Mouse (Mus musculus): ENCODE measurements around the gene Ddx21. TPM values are rescaled to one million over a fixed set of nuclear protein-coding genes. Genes with fewer than 3 reads are reported as not detected.

The Ddx21 gene
- polyA plus RNA-seq (2015; fragmentation: Nextera tagmentation; extraction: Ambion mirVana), result 15.5 and 17.0 TPM in 2 replicates

GRCm38 (mm10) chr10:62602177-62603040, at the start of gene Ddx21:
TSS of gene Ddx21 (minus strand) at chr10:62602281.
- Histone ChIP-seq H3K36me3 (ENCODE audit: control insufficient read depth, insufficient read depth, low read length) (peaks cover 2% of the 10 kb centered on the region), H3K4me1 (ENCODE audit: control insufficient read depth, insufficient read depth, low read length) (peaks cover 10% of the 10 kb centered on the region; the same call in 1 of the 2 replicates), H3K9me3 (ENCODE audit: control insufficient read depth, low read length) (no peaks in the 10 kb centered on the region), H3K4me2 (ENCODE audit: low read depth, low read length) (peak within 1 kb of the TSS; percentile 96), H3K9ac (ENCODE audit: low read depth, low read length) (peak within 1 kb of the TSS; percentile 81), H3K27me3 (replicated peaks; ENCODE audit: control insufficient read depth, insufficient read depth, low read length) (no peaks in the 10 kb centered on the region), H3K27ac (ENCODE audit: low read length) (peak within 1 kb of the TSS; percentile 69), H3K4me3 (ENCODE audit: low read length) (peak within 1 kb of the TSS; percentile 97)
- ATAC-seq, result peak; percentile 98
- WGBS, result 6% methylated on average over 53 of the region's 53 CpGs

DNA sequence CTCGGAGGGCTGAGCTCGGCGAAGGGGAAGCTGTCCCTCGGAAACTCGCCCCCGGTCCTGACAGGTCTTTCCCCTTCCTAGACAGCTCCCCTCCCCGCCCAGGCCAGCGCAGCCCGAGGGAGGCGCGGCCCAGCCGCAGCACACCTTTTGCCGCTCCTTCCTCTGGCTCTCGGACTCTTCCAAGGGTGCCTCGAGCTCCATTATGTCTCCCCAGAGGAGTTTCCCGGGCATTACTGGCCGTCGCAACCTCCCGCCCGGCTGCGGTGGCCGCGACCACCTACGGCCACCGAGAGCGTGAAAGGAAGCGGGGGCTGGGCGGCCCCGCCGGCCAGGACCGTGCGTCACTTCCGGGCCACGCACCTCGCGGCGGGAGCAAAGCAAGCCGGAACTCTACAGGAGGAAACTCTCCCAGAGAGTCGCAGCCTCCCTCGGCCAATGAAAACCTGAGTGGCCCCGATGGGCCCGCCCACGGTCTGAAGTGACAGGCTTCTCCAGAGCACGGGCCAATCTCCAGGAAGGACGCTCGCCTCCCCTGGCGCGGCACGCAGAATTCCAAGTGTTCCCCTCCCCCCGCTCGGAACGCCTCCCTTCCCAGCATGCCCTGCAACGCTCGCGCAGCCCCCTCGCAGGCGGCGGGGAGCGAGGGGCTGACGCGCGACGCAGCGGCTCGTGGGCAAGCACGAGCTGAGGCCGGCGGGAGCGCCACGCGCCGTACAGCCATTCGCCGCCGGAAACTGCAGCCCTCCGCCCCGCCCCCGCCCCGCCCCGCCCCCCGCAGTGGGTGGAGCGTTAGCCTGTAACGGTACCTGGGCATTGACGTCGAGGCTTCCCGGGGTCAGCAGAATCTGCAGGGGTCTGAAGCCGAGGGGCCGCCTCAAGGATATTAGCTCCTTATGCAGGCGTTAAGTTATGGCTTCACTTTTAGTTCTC, 49.1 kb upstream of the Ddx21 start, which contains the start of gene Ddx50:
Ddx50 (minus strand) TSS at position 338 of the 930 bp plus-strand sequence.
- Histone ChIP-seq H3K36me3 (ENCODE audit: control insufficient read depth, insufficient read depth, low read length) (0 out of 2 replicates have a peak, but pooled peaks cover 2% of the 10 kb centered on the region), H3K9ac (ENCODE audit: low read depth, low read length) (peak within 1 kb of the TSS; percentile 96), H3K4me1 (ENCODE audit: control insufficient read depth, insufficient read depth, low read length) (peaks cover 5% of the 10 kb centered on the region; the same call in 1 of the 2 replicates), H3K9me3 (ENCODE audit: control insufficient read depth, low read length) (no peaks in the 10 kb centered on the region), H3K27ac (ENCODE audit: low read length) (peak within 1 kb of the TSS; percentile 92), H3K27me3 (replicated peaks; ENCODE audit: control insufficient read depth, insufficient read depth, low read length) (no peaks in the 10 kb centered on the region), H3K4me3 (ENCODE audit: low read length) (peak within 1 kb of the TSS; percentile 95), H3K4me2 (ENCODE audit: low read depth, low read length) (peak within 1 kb of the TSS; percentile 74)
- ATAC-seq, result peak; percentile 100
- WGBS, result 0% methylated on average over 85 of the region's 89 CpGs

- Histone ChIP-seq H3K9ac (ENCODE audit: low read depth, low read length) (peak overlapping the region; percentile 96), H3K27me3 (replicated peaks; ENCODE audit: control insufficient read depth, insufficient read depth, low read length) (no peaks in the 10 kb centered on the region)
- under 1% methylated on average over 17 of the region's 17 CpGs for WGBS
These were observed 48.3 kb upstream of the Ddx21 start for GRCm38 (mm10) chr10:62650358-62650782.

DNA sequence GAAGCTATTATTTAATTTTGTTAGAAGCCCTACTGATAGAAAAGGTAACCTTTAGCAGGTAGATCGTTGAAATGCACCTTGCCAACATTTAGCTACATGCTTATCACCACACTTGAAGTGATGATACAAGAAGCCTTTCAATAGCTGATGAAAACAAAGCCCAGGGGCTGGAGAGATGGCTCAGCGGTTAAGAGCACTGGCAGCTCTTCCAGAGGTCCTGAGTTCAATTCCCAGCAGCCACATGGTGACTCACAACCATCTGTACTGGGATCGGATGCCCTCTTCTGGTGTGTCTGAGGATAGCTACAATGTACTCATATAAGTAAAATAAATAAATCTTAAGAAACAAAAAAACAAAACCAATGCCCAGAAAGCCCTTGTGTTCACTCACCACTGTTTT, 2.1 kb upstream of the Ddx21 start:
- Histone ChIP-seq H3K27me3 (replicated peaks; ENCODE audit: control insufficient read depth, insufficient read depth, low read length) (no peaks in the 10 kb centered on the region), H3K4me3 (ENCODE audit: low read length) (no peak overlapping the region), H3K4me1 (ENCODE audit: control insufficient read depth, insufficient read depth, low read length) (peaks cover 10% of the 10 kb centered on the region; the same call in 1 of the 2 replicates), H3K27ac (ENCODE audit: low read length) (no peak overlapping the region), H3K9me3 (ENCODE audit: control insufficient read depth, low read length) (no peaks in the 10 kb centered on the region), H3K4me2 (ENCODE audit: low read depth, low read length) (no peak overlapping the region), H3K9ac (ENCODE audit: low read depth, low read length) (no peak overlapping the region), H3K36me3 (ENCODE audit: control insufficient read depth, insufficient read depth, low read length) (no peaks in the 10 kb centered on the region)
- 85% methylated on average over 3 of the region's 3 CpGs for WGBS
- ATAC-seq, result no peak

More at GRCm38 (mm10) chr10:62650358-62650782, 48.3 kb upstream of the Ddx21 start:
- Histone ChIP-seq H3K4me1 (ENCODE audit: control insufficient read depth, insufficient read depth, low read length) (peaks cover 5% of the 10 kb centered on the region; the same call in 1 of the 2 replicates), H3K4me3 (ENCODE audit: low read length) (peak overlapping the region; percentile 95), H3K27ac (ENCODE audit: low read length) (peak overlapping the region; percentile 92), H3K4me2 (ENCODE audit: low read depth, low read length) (peak overlapping the region; percentile 74), H3K9me3 (ENCODE audit: control insufficient read depth, low read length) (no peaks in the 10 kb centered on the region), H3K36me3 (ENCODE audit: control insufficient read depth, insufficient read depth, low read length) (0 out of 2 replicates have a peak, but pooled peaks cover 2% of the 10 kb centered on the region)
- no peak for ATAC-seq

- H3K4me3 ChIP-seq (ENCODE audit: low read length), result no peak overlapping the region
- H3K4me2 ChIP-seq (ENCODE audit: low read depth, low read length), result no peak overlapping the region
- H3K9me3 ChIP-seq (ENCODE audit: control insufficient read depth, low read length), result no peaks in the 10 kb centered on the region
- H3K27ac ChIP-seq (ENCODE audit: low read length), result no peak overlapping the region
- H3K4me1 ChIP-seq (ENCODE audit: control insufficient read depth, insufficient read depth, low read length), result peaks cover 10% of the 10 kb centered on the region; the same call in 1 of the 2 replicates
- H3K9ac ChIP-seq (ENCODE audit: low read depth, low read length), result no peak overlapping the region
- WGBS, result 79% methylated on average over 12 of the region's 12 CpGs
- H3K27me3 ChIP-seq (replicated peaks; ENCODE audit: control insufficient read depth, insufficient read depth, low read length), result no peaks in the 10 kb centered on the region
- no peaks in the 10 kb centered on the region for H3K36me3 ChIP-seq (ENCODE audit: control insufficient read depth, insufficient read depth, low read length)
- ATAC-seq, result no peak
These were observed 1.4 kb upstream of the Ddx21 start for GRCm38 (mm10) chr10:62603233-62604030.

DNA sequence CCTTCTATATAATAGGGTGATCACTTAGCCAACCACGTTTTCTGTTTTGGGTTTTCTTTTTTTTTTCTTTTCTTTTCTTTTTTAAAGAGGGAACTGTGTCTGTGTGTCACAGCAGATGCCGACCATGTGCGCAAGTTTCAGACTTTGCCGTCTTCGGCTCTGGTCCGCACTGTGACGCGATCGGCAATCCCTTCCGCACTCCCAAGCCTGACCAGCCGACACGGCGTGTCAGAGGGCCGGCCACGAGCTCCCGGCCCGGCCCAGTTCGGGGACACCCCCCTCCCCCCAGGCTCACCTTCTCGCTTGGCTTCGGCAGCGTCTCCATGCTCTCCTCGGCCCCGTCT, 276 bp downstream of the Ddx21 start:
- Histone ChIP-seq H3K4me1 (ENCODE audit: control insufficient read depth, insufficient read depth, low read length) (peaks cover 10% of the 10 kb centered on the region; the same call in 1 of the 2 replicates), H3K4me3 (ENCODE audit: low read length) (peak overlapping the region; percentile 97), H3K36me3 (ENCODE audit: control insufficient read depth, insufficient read depth, low read length) (peaks cover 7% of the 10 kb centered on the region), H3K9ac (ENCODE audit: low read depth, low read length) (peak overlapping the region; percentile 81), H3K9me3 (ENCODE audit: control insufficient read depth, low read length) (no peaks in the 10 kb centered on the region), H3K27me3 (replicated peaks; ENCODE audit: control insufficient read depth, insufficient read depth, low read length) (no peaks in the 10 kb centered on the region), H3K4me2 (ENCODE audit: low read depth, low read length) (peak overlapping the region; percentile 83), H3K27ac (ENCODE audit: low read length) (peak overlapping the region; percentile 69)
- 0% methylated on average over 23 of the region's 23 CpGs for WGBS
- peak; percentile 87 for ATAC-seq

- no peak for ATAC-seq
- Histone ChIP-seq H3K9me3 (ENCODE audit: control insufficient read depth, low read length) (no peaks in the 10 kb centered on the region), H3K4me3 (ENCODE audit: low read length) (peak overlapping the region; percentile 97), H3K4me1 (ENCODE audit: control insufficient read depth, insufficient read depth, low read length) (peaks cover 10% of the 10 kb centered on the region; the same call in 1 of the 2 replicates), H3K27ac (ENCODE audit: low read length) (no peak overlapping the region), H3K9ac (ENCODE audit: low read depth, low read length) (peak overlapping the region; percentile 81), H3K36me3 (ENCODE audit: control insufficient read depth, insufficient read depth, low read length) (peaks cover 7% of the 10 kb centered on the region), H3K27me3 (replicated peaks; ENCODE audit: control insufficient read depth, insufficient read depth, low read length) (no peaks in the 10 kb centered on the region), H3K4me2 (ENCODE audit: low read depth, low read length) (peak overlapping the region; percentile 83)
- WGBS, result 11% methylated on average over 20 of the region's 20 CpGs
These were observed 859 bp downstream of the Ddx21 start for GRCm38 (mm10) chr10:62601053-62601791.

DNA sequence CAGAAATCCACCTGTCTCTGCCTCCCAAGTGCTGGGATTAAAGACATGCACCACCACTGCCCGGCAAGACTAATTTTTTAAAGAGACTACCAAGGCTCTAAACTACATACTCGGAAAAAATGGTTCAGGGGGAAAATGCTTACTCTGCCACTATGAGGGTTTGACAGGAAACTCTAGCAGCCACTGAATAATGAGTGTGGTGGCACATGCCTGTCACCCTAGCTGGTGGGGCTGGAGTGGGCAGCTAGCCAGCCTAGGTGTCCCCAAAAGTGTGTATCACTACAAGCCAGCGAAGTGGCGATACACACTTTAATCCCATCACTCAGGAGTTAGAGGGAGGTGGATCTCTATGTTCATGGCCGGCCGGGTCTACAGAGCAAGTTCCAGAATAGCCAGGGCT, 2.0 kb downstream of the Ddx21 start:
- Histone ChIP-seq H3K4me1 (ENCODE audit: control insufficient read depth, insufficient read depth, low read length) (peaks cover 10% of the 10 kb centered on the region; the same call in 1 of the 2 replicates), H3K27me3 (replicated peaks; ENCODE audit: control insufficient read depth, insufficient read depth, low read length) (no peaks in the 10 kb centered on the region), H3K9ac (ENCODE audit: low read depth, low read length) (no peak overlapping the region), H3K9me3 (ENCODE audit: control insufficient read depth, low read length) (no peaks in the 10 kb centered on the region), H3K4me3 (ENCODE audit: low read length) (no peak overlapping the region), H3K4me2 (ENCODE audit: low read depth, low read length) (no peak overlapping the region), H3K36me3 (ENCODE audit: control insufficient read depth, insufficient read depth, low read length) (peaks cover 7% of the 10 kb centered on the region), H3K27ac (ENCODE audit: low read length) (no peak overlapping the region)
- ATAC-seq, result no peak
- 90% methylated on average over 6 of the region's 6 CpGs for WGBS
